Mouse (Mus musculus) C2C12 (cell line): ENCODE data around the gene Agtrap.

Experiments
- CEBPB ChIP-seq: IDR thresholded peaks from one replicate; pipeline ENCODE4 v1.6.1; 2011; ENCODE audit warnings: low read depth, mild to moderate bottlenecking, control low read depth, moderate library complexity
- CTCF ChIP-seq: IDR thresholded peaks from one replicate; pipeline ENCODE4 v1.5.1; 2011; ENCODE audit not compliant: control insufficient read depth, insufficient read depth, insufficient read length
- FOSL1 ChIP-seq: IDR thresholded peaks from one replicate; pipeline ENCODE4 v1.8.0; 2011; ENCODE audit warnings: mild to moderate bottlenecking, low read length; ENCODE audit not compliant: poor library complexity, insufficient read depth, severe bottlenecking
- MAX ChIP-seq: IDR thresholded peaks from one replicate; pipeline ENCODE4 v1.6.1; 2011; ENCODE audit warnings: mild to moderate bottlenecking, control low read depth
- MYOD1 ChIP-seq: IDR thresholded peaks from one replicate; pipeline ENCODE4 v1.6.1; 2011; ENCODE audit warnings: low read depth; ENCODE audit not compliant: control insufficient read depth, insufficient read length
- MYOG ChIP-seq: IDR thresholded peaks from one replicate; pipeline ENCODE4 v1.6.1; 2011; ENCODE audit not compliant: control insufficient read depth, insufficient read length; ENCODE audit errors: extremely low read depth
- USF1 ChIP-seq: IDR thresholded peaks from one replicate; pipeline ENCODE4 v1.6.1; 2011; ENCODE audit warnings: low read depth, mild to moderate bottlenecking, control low read depth, moderate library complexity

GRCm38 (mm10) chr4:148097936-148098335 lies 10.1 kb upstream of the Agtrap start:
- TF ChIP-seq CTCF = no peak
- TF ChIP-seq MAX = no peak
- no peak for TF ChIP-seq USF1
- no peak for TF ChIP-seq MYOG
- TF ChIP-seq FOSL1 = no peak
- no peak for TF ChIP-seq CEBPB
- TF ChIP-seq MYOD1 = no peak
